Mouse (Mus musculus) erythroblast, embryonic 14.5 days (primary cell): Measurements from ENCODE around the gene Pih1d2. TPM values are rescaled to one million over a fixed set of nuclear protein-coding genes. Genes with fewer than 3 reads are reported as not detected.

Source experiments
- H3K27me3 ChIP-seq: 2 replicates; pipeline ENCODE4 v1.6.1; 2012; ENCODE audit warnings: inconsistent platforms; ENCODE audit not compliant: control insufficient read depth
- H3K36me3 ChIP-seq: 2 replicates; pipeline ENCODE4 v1.6.1; 2012; ENCODE audit warnings: mild to moderate bottlenecking, inconsistent platforms; ENCODE audit not compliant: control insufficient read depth
- H3K4me1 ChIP-seq: 2 replicates; pipeline ENCODE4 v1.6.1; 2012; ENCODE audit warnings: inconsistent platforms; ENCODE audit not compliant: control insufficient read depth
- H3K4me3 ChIP-seq: replicated peaks from 2 replicates; pipeline ENCODE3; 2012; ENCODE audit warnings: moderate library complexity, mild to moderate bottlenecking, inconsistent platforms
- H3K9me3 ChIP-seq: 2 replicates; pipeline ENCODE4 v1.6.1; 2012; ENCODE audit warnings: low read length, inconsistent platforms, mixed read lengths; ENCODE audit not compliant: control insufficient read depth
- GATA1 ChIP-seq: IDR thresholded peaks from 2 replicates; pipeline ENCODE4 v1.6.1; 2012; ENCODE audit warnings: low read length, inconsistent platforms, mixed read lengths
- TAL1 ChIP-seq: IDR thresholded peaks from 3 replicates; pipeline ENCODE4 v1.6.1; 2012; ENCODE audit warnings: low read length, inconsistent platforms, mixed read lengths
- polyA plus RNA-seq: library from polyadenylated mRNA; stranded (reverse); fragments of >175 nt; gene quantifications from 2 replicates; pipeline ENCODE4 v1.2.3, GENCODE M21; 2012

Gene Pih1d2
- polyA plus RNA-seq, 1 experiment, result 0.18 TPM

GRCm38 (mm10) chr9:50592955-50593354 lies 24.2 kb upstream of the Pih1d2 start:
- Histone ChIP-seq H3K27me3 (no peaks in the 10 kb centered on the region), H3K4me1 (peaks cover 1% of the 10 kb centered on the region; the same call in 1 of the 2 replicates), H3K9me3 (no peaks in the 10 kb centered on the region; the same call in 1 of the 2 replicates), H3K4me3 (no peak overlapping the region), H3K36me3 (peaks cover 35% of the 10 kb centered on the region)
- TF ChIP-seq TAL1, result no peak
- no peak for TF ChIP-seq GATA1

DNA sequence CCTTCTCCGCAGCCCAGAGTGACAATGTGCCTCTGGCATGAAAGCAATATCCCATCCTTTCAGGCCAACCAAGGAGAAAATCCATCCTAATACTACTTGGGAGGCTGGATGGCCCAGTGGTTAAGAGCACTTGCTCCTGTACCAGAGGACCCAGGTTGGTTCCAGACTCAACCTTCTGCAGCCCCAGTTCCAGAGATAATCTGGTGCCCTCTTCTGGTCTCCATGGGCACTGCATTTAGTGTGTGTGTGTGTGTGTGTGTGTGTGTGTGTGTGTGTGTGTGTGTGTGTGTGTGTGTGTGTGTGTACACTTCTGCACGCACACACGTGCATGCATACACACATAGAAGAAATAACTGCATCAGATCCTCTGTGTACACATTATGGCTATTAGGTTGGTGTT lies 23.6 kb upstream of the Pih1d2 start:
- peaks cover 1% of the 10 kb centered on the region; the same call in 1 of the 2 replicates for H3K4me1 ChIP-seq
- peaks cover 41% of the 10 kb centered on the region for H3K36me3 ChIP-seq
- no peaks in the 10 kb centered on the region; the same call in 1 of the 2 replicates for H3K9me3 ChIP-seq
- no peaks in the 10 kb centered on the region for H3K27me3 ChIP-seq
- no peak overlapping the region for H3K4me3 ChIP-seq
- no peak for TF ChIP-seq TAL1

- peaks cover 54% of the 10 kb centered on the region for H3K36me3 ChIP-seq
- TF ChIP-seq TAL1 (no peak), GATA1 (no peak)
Measured at GRCm38 (mm10) chr9:50594794-50595417, 22.2 kb upstream of the Pih1d2 start.

GRCm38 (mm10) chr9:50596973-50597372 lies 20.1 kb upstream of the Pih1d2 start:
- Histone ChIP-seq H3K9me3 (no peaks in the 10 kb centered on the region; the same call in 1 of the 2 replicates), H3K27me3 (no peaks in the 10 kb centered on the region), H3K4me3 (no peak overlapping the region), H3K36me3 (peaks cover 71% of the 10 kb centered on the region), H3K4me1 (peaks cover 18% of the 10 kb centered on the region)
- TF ChIP-seq GATA1 (no peak), TAL1 (peak; percentile 32; the same call in 2 of the 3 replicates)

More at GRCm38 (mm10) chr9:50594794-50595417, 22.2 kb upstream of the Pih1d2 start:
- H3K4me1 ChIP-seq, result peaks cover 1% of the 10 kb centered on the region; the same call in 1 of the 2 replicates
- no peak overlapping the region for H3K4me3 ChIP-seq
- no peaks in the 10 kb centered on the region for H3K27me3 ChIP-seq
- H3K9me3 ChIP-seq, result no peaks in the 10 kb centered on the region; the same call in 1 of the 2 replicates

DNA sequence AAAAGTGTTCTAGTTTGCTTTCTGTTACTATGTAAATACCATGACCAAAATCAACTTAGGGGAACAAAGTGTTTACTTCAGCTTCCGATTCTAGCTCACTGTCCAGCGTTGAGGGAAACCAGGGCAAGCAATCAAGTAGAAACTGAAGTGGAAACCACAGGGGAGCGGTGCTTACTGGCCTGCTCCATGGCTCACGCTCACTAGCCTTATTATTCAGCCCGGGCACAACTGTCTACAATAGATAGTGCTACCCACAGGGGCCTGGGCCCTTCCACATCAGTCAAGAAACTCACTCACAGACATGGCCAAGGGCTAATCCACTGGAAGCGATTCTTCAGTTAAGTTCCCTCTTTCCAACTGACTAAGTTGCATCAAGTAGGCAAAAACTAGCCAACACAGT lies 15.6 kb upstream of the Pih1d2 start:
- no peak for TF ChIP-seq TAL1
- Histone ChIP-seq H3K4me1 (peaks cover 49% of the 10 kb centered on the region), H3K36me3 (peaks cover 69% of the 10 kb centered on the region), H3K27me3 (no peaks in the 10 kb centered on the region), H3K9me3 (no peaks in the 10 kb centered on the region; the same call in 1 of the 2 replicates), H3K4me3 (peak overlapping the region; percentile 100)

DNA sequence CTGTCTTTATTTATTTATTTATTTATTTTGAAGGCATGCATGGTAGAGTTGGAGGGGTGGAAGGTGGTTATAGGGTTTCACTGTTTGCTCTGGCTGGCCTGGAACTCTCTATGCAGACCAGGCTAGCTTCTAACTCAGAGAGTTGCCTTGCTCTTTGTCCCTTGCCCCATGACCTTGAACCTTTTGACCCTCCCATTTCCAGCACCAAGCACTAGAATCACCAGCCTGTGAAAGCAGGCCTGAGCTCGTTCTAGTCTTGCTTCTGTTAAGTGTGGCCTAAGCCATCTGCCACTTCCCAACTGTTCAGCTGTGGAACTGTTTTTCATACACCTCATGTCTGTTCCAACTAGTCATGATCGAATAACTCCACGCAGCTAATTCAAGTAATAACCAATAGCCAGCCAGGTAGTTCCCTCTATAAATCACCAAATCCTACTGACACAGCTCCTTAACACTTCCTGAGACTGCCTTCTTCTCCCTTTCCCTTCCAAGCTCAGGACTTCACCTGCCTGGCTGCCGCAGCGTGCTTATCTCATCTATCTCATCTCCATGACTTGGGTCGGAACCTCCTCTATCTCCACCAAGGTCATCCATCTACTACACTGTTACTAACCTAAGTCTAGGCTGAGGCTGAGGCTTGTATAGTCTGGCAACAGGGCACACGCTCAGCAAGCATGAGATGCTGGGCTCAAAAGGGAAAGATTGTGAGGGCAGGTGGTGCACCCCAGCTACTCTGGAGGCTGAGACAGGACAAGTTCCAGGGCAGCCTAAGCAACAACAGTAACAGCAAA lies 14.9 kb upstream of the Pih1d2 start:
- Histone ChIP-seq H3K36me3 (peaks cover 68% of the 10 kb centered on the region), H3K4me1 (peaks cover 50% of the 10 kb centered on the region), H3K9me3 (no peaks in the 10 kb centered on the region), H3K27me3 (no peaks in the 10 kb centered on the region), H3K4me3 (peak overlapping the region; percentile 100)
- no peak for TF ChIP-seq GATA1
- TF ChIP-seq TAL1, result no peak

DNA sequence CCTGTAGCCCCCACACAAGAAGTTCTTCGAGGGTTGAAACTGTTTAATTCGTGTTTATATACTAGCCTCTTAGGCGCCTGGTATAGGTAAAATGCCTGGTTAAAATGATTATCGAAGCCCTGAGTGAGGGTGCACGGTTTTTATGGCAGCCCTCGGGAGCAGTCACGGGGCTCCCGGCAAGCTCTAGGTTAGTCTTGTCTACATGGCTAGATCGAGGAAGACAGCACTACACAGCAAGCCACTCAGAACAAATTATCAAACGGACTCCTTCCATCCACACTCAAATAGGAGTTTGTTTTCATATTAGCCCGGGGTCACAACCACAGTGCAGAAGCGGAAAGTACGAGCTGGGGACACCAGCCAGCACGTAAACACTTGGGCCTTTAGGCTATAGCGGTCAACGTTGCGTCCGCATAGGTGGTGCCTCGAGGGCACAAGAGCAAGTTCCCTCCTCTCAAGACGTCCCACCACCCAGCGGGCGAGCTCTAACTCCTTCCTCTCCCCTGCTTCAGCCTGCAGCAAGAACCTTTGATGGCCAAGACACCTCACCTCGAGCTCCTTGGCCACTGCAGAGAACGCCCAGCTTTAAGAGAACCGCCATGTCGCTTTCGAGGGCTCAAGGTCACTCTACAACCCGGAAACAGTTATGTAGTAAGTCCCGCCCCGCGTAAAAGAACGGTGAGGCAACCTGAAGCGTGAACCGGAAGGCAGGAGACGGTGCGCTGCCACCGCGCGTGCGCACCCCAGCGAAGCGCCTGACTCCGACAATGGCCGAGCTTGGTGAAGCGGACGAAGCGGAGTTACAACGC lies 13.7 kb upstream of the Pih1d2 start, which contains the start of the genes Sdhd and Timm8b:
Sdhd (minus strand) TSS at position 624 of the 809 bp plus-strand sequence.
Timm8b (plus strand) TSS at position 722 of the 809 bp plus-strand sequence.
- Histone ChIP-seq H3K36me3 (peaks cover 68% of the 10 kb centered on the region), H3K9me3 (no peaks in the 10 kb centered on the region), H3K4me3 (peak within 1 kb of the TSS; percentile 100), H3K27me3 (no peaks in the 10 kb centered on the region), H3K4me1 (peaks cover 51% of the 10 kb centered on the region)
- TF ChIP-seq TAL1 (no peak), GATA1 (no peak)

DNA sequence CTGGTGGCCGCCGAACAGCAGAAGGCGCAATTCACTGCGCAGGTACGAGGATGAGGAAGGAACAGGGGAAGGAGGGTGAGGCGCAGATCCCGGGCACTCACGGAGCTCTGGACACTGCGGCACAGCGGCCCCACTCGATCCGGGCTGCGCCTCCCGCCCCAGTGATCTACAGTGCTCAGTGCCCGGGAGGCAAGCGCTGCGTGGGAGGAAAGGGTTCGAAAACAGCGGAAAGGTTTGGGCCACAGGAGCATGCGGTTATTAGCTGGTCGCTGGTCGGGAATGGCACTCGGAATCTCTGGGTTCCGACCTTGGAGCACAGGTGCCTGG lies 13.2 kb upstream of the Pih1d2 start:
- TF ChIP-seq TAL1, result no peak
- no peak for TF ChIP-seq GATA1
- Histone ChIP-seq H3K9me3 (no peaks in the 10 kb centered on the region), H3K4me1 (peaks cover 51% of the 10 kb centered on the region), H3K27me3 (no peaks in the 10 kb centered on the region), H3K4me3 (peak overlapping the region; percentile 100), H3K36me3 (peaks cover 68% of the 10 kb centered on the region)

- no peak for TF ChIP-seq TAL1
- TF ChIP-seq GATA1, result peak; percentile 22; the same call in 1 of the 2 replicates
- no peaks in the 10 kb centered on the region for H3K27me3 ChIP-seq
- H3K4me1 ChIP-seq, result peaks cover 51% of the 10 kb centered on the region
- H3K36me3 ChIP-seq, result peaks cover 68% of the 10 kb centered on the region
- H3K9me3 ChIP-seq, result no peaks in the 10 kb centered on the region
- peak overlapping the region; percentile 100 for H3K4me3 ChIP-seq
Measured at GRCm38 (mm10) chr9:50604338-50604737, 12.8 kb upstream of the Pih1d2 start.
